Mouse (Mus musculus): ENCODE measurements around the gene Unc13c. TPM values are rescaled to one million over a fixed set of nuclear protein-coding genes. Genes with fewer than 3 reads are reported as not detected.

The Unc13c gene
- total and polyA plus RNA-seq, 2 experiments = not detected

DNA sequence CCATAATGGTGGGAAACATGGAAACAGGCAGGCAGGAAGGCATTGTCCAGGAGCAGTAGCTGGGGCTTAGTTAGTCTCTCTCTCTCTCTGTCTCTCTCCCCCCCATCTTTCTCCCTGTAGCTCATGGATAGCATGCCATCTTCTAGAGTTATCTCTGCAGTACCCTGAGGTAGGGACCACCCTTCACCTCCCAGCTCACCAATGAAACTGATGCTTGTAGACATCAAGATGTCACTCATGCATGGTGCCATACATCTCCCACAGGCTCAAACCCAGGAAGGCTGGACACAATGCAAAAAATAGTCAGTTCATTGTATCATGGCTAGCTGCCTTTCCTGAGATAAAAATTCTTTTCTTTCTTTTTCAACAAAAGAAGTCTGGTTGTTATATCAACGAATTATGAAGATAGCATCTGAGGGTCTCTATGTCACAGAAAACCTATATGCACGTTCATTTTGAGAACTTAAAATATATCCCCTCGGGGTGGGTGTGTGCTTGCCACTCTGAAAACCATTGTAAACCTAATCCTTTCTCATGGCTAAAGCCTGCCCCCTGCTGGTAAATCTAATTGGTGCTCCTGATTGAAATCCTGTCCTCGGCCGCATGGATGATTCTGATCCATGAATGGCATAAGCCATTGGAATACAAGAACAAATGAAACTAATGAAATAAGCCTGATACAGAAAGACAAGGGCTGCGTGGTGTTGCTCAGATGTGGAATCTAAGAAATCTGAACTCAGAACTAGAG, 14.0 kb upstream of the Unc13c start:
- Histone ChIP-seq H3K9ac (ENCODE audit: low read depth, low read length) (no peak overlapping the region), H3K79me2 (ENCODE audit: control insufficient read depth, insufficient read depth, low read length) (no peaks in the 10 kb centered on the region), H3K36me3 (ENCODE audit: control insufficient read depth, insufficient read depth, low read length) (no peaks in the 10 kb centered on the region), H3K4me3 (ENCODE audit: insufficient read depth, low read depth, low read length) (no peak overlapping the region), H3K4me1 (ENCODE audit: control insufficient read depth, insufficient read depth, low read length) (no peaks in the 10 kb centered on the region), H3K27me3 (ENCODE audit: control insufficient read depth, insufficient read depth, low read length) (no peaks in the 10 kb centered on the region), H3K27ac (replicated peaks; ENCODE audit: insufficient read depth, low read depth, low read length) (no peak overlapping the region)
- TF ChIP-seq POLR2A (IDR thresholded peaks at IDR 0.05; ENCODE audit: extremely low read depth, insufficient read depth, low read length) (no peak), CTCF (IDR thresholded peaks at IDR 0.05; ENCODE audit: low read depth, low read length) (no peak)
- WGBS = 11% methylated on average over 6 of the region's 6 CpGs
- DNase-seq (ENCODE audit: extremely low read depth, low read depth, low spot score) = peak; percentile 30

DNA sequence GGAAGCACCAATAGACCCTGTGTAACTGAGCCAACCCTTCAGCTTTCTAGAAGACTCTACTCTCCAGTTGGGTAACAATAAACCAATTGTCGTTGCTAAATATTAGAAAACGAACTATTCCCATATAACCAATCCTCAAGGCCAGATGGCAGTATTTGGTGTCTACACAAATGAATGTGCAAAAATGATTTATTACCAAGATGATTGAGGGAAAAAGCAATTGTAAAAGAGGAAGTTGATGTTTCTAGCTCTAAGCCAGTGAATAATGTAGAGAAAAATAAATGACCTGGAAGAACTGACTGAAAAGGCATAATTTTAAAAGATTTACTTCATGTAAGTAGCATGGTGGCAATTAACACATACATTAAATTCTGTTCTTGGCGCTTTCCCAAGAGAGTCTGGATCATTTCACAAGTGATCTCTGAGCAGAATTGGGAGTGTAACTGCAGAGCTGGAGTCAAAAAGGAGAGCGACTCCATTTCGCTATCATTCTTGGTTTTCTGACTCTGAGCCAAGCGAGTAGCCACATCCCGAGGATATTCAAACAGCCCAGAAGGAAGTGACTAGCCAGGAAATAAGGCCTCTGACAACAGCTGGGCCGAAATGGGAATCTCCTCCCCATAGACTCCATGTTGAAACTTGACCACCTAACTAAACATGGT, 3.7 kb upstream of the Unc13c start:
- H3K4me3 ChIP-seq (ENCODE audit: insufficient read depth, low read depth, low read length) = no peak overlapping the region
- H3K9ac ChIP-seq (ENCODE audit: low read depth, low read length) = no peak overlapping the region
- no peaks in the 10 kb centered on the region for H3K36me3 ChIP-seq (ENCODE audit: control insufficient read depth, insufficient read depth, low read length)
- no peak overlapping the region for H3K27ac ChIP-seq (replicated peaks; ENCODE audit: insufficient read depth, low read depth, low read length)
- peaks cover 3% of the 10 kb centered on the region; the same call in 1 of the 2 replicates for H3K27me3 ChIP-seq (ENCODE audit: control insufficient read depth, insufficient read depth, low read length)
- H3K4me1 ChIP-seq (ENCODE audit: control insufficient read depth, insufficient read depth, low read length) = peaks cover 2% of the 10 kb centered on the region; the same call in 1 of the 2 replicates
- no peaks in the 10 kb centered on the region for H3K79me2 ChIP-seq (ENCODE audit: control insufficient read depth, insufficient read depth, low read length)
- TF ChIP-seq CTCF (IDR thresholded peaks at IDR 0.05; ENCODE audit: low read depth, low read length) (no peak), POLR2A (IDR thresholded peaks at IDR 0.05; ENCODE audit: extremely low read depth, insufficient read depth, low read length) (no peak)
- WGBS = 68% methylated on average over 8 of the region's 8 CpGs
- DNase-seq (ENCODE audit: extremely low read depth, low read depth, low spot score) = no peak

DNA sequence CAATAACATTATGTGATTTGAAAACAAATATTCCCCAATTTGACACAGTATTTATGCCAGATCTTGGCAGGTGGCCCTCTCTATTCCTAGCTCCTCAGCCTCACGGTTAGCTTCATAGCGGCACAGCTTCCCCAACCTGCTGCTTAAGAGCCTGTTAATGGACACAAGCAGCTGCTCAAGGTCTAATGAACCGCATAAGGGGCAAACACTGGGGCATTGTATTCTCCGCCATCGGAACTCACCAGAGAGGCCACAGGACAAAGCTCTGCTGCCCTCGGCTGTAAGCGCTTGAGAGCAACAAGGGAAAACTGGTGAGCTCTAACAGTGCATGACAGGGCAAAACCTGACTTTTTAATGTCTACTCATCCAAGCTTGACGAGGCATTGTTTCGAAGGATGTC, 2.0 kb upstream of the Unc13c start:
- peaks cover 2% of the 10 kb centered on the region; the same call in 1 of the 2 replicates for H3K4me1 ChIP-seq (ENCODE audit: control insufficient read depth, insufficient read depth, low read length)
- peaks cover 3% of the 10 kb centered on the region; the same call in 1 of the 2 replicates for H3K27me3 ChIP-seq (ENCODE audit: control insufficient read depth, insufficient read depth, low read length)
- DNase-seq (ENCODE audit: extremely low read depth, low read depth, low spot score) = no peak
- 73% methylated on average over 9 of the region's 9 CpGs for WGBS
- TF ChIP-seq CTCF (IDR thresholded peaks at IDR 0.05; ENCODE audit: low read depth, low read length) (no peak), POLR2A (IDR thresholded peaks at IDR 0.05; ENCODE audit: extremely low read depth, insufficient read depth, low read length) (no peak)
- no peak overlapping the region for H3K9ac ChIP-seq (ENCODE audit: low read depth, low read length)
- H3K4me3 ChIP-seq (ENCODE audit: insufficient read depth, low read depth, low read length) = no peak overlapping the region
- no peaks in the 10 kb centered on the region for H3K79me2 ChIP-seq (ENCODE audit: control insufficient read depth, insufficient read depth, low read length)
- H3K27ac ChIP-seq (replicated peaks; ENCODE audit: insufficient read depth, low read depth, low read length) = no peak overlapping the region
- H3K36me3 ChIP-seq (ENCODE audit: control insufficient read depth, insufficient read depth, low read length) = no peaks in the 10 kb centered on the region

DNA sequence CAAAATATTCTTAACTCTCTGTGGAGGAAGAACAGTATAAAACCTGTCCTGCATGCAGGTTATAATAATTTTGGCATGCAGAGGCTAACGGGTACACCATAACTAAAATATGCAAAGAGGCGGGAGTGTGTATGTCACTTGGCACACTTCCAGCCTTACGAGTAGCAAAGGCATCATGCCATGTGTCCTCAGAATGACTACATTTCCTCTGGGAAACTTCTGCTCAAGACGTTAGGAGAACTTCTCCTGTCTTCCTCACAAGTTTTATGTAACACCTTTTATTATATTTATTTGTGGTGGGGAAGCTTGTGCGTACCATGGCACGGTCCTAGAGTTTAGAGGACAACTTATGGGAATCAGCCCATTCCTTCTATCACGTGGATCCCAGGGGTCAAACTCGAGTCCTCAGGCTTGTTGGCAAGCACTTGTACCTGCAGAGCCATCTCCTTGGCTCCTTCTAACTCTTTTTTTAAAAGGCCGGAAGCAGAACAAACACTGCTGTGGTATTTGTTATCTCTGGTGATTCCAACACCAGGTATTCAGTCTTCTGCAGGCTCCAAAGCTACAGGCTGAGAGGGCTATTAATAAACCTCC, 3.3 kb downstream of the Unc13c start:
- Histone ChIP-seq H3K9ac (ENCODE audit: low read depth, low read length) (no peak overlapping the region), H3K36me3 (ENCODE audit: control insufficient read depth, insufficient read depth, low read length) (no peaks in the 10 kb centered on the region), H3K27ac (replicated peaks; ENCODE audit: insufficient read depth, low read depth, low read length) (no peak overlapping the region), H3K79me2 (ENCODE audit: control insufficient read depth, insufficient read depth, low read length) (no peaks in the 10 kb centered on the region), H3K4me1 (ENCODE audit: control insufficient read depth, insufficient read depth, low read length) (no peaks in the 10 kb centered on the region), H3K4me3 (ENCODE audit: insufficient read depth, low read depth, low read length) (no peak overlapping the region), H3K27me3 (ENCODE audit: control insufficient read depth, insufficient read depth, low read length) (peaks cover 3% of the 10 kb centered on the region; the same call in 1 of the 2 replicates)
- WGBS = 50% methylated on average over 9 of the region's 9 CpGs
- DNase-seq (ENCODE audit: extremely low read depth, low read depth, low spot score) = no peak
- TF ChIP-seq CTCF (IDR thresholded peaks at IDR 0.05; ENCODE audit: low read depth, low read length) = no peak
- TF ChIP-seq POLR2A (IDR thresholded peaks at IDR 0.05; ENCODE audit: extremely low read depth, insufficient read depth, low read length) = no peak

DNA sequence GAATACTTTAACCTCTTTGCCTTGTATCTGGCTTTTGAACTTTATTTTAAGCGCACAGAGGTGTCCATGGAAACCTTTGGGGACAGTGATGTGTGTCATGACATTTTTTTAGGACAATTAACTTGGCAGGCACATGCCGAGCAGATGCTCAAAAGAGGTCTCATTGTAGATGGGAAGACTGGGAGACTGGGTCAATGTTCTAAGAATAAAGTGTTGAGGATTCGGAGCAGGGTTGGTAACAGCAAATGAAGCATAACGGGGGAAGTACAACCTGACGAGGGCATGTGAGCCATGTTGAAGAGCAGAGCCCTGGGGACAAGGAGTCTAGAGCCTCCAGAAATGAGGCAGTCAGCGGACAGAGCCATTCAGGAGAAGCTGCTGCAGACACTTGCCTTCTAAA, 6.3 kb downstream of the Unc13c start:
- no peaks in the 10 kb centered on the region for H3K36me3 ChIP-seq (ENCODE audit: control insufficient read depth, insufficient read depth, low read length)

More for the DNA sequence above, 6.3 kb downstream of the Unc13c start:
- Histone ChIP-seq H3K79me2 (ENCODE audit: control insufficient read depth, insufficient read depth, low read length) (no peaks in the 10 kb centered on the region), H3K27me3 (ENCODE audit: control insufficient read depth, insufficient read depth, low read length) (no peaks in the 10 kb centered on the region), H3K9ac (ENCODE audit: low read depth, low read length) (no peak overlapping the region), H3K4me1 (ENCODE audit: control insufficient read depth, insufficient read depth, low read length) (no peaks in the 10 kb centered on the region), H3K4me3 (ENCODE audit: insufficient read depth, low read depth, low read length) (no peak overlapping the region), H3K27ac (replicated peaks; ENCODE audit: insufficient read depth, low read depth, low read length) (no peak overlapping the region)
- 87% methylated on average over 6 of the region's 6 CpGs for WGBS
- TF ChIP-seq CTCF (IDR thresholded peaks at IDR 0.05; ENCODE audit: low read depth, low read length) = no peak
- TF ChIP-seq POLR2A (IDR thresholded peaks at IDR 0.05; ENCODE audit: extremely low read depth, insufficient read depth, low read length) = no peak
- DNase-seq (ENCODE audit: extremely low read depth, low read depth, low spot score) = no peak
